Mouse (Mus musculus) layer of hippocampus, postnatal 10 days (tissue): ENCODE data around the gene Frmpd2. TPM values are rescaled to one million over a fixed set of nuclear protein-coding genes. Genes with fewer than 3 reads are reported as not detected.

Experiments
- DNase-seq, 2 experiments: peaks; one replicate each; pipeline ENCODE4 v3.0.0; 2021; ENCODE audit warnings: low spot score in 2 of 2
- total RNA-seq, 2 experiments: library from RNA; stranded (reverse); gene quantifications; 2 replicates each; pipeline ENCODE4 v1.2.3; 2021

Frmpd2 gene
- total RNA-seq, 2 experiments from 2014 or later = 2.5 to 2.8 TPM

DNA sequence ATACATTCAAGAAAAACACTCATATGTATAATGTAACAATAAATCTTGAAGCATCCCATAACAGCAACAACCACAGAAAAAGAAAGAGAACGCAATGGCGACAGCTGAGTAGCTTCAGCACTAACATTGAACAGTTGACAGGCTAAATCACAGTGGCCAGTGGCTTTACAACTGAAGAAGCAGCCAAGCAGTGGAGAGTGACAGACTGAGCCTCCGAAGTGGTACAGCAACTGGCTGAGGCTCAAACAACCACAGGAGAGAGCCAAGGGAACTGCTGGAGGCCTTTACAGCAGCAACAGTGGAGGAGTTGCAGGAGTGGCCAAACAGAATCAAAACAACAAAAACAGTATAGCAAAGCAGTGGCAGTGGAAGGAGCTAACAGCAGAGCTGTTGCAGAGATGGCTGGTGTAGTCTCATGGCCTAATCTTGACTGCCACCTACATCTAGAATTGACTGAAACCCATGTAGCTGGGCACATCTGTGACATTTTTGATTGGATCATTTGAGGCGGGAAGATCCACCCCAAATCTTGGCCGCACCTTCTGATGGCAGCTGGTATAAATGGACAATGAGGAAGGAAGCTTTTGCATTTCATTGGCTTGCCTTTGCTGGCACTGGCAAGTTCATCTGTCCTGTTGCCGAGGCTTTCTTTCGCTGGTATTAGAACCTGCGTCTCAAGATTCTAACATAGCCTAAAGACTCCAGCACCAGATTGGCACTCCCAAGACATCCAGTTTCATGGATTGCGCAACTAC lies 127.1 kb downstream of the Frmpd2 start:
- no peak for DNase-seq

DNA sequence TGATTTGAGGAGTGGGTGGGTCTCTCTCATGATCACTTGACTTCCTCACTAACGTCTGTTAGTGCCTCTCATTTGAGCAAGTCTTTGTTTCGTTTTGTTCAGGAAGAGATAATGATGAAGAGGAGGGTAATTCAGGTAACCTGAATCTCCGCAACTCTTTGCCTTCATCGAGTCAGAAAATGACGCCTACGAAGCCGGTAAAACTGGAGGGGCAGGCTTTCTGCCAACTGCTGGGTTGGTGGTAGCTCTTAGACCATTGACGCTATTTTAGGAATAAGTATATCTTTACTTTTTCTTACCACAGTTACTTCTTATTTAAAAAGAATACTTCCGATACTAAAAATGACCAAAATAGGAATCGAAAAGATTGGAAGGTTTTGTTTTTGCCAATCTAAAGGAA lies 135.9 kb downstream of the Frmpd2 start:
- DNase-seq = no peak

Other genes with a start within 250 kb of the Frmpd2 start
- gene Mapk8, start 24.5 kb upstream of the Frmpd2 start, total RNA-seq = 100 to 1,000 TPM; 136 to 150 TPM
- 1 to 10 TPM in 1 of 2 experiments, under 1 TPM in 1; 0.73 to 1.3 TPM for gene Ptpn20, start 117.5 kb downstream of the Frmpd2 start, total RNA-seq